Mouse (Mus musculus) ES-E14 (cell line): ENCODE data around the gene Zbtb20.

Experiments
- CHD2 ChIP-seq: IDR thresholded peaks from 2 replicates; pipeline ENCODE4 v1.6.1; 2014; ENCODE audit warnings: mild to moderate bottlenecking, low read depth, low read length, inconsistent platforms
- HCFC1 ChIP-seq: IDR thresholded peaks from 2 replicates; pipeline ENCODE4 v1.6.1; 2012; ENCODE audit warnings: low read length, inconsistent platforms, borderline replicate concordance; ENCODE audit not compliant: insufficient read depth
- MAFK ChIP-seq: IDR thresholded peaks from 2 replicates; pipeline ENCODE4 v1.6.1; 2014; ENCODE audit warnings: mild to moderate bottlenecking, low read depth, low read length, inconsistent platforms; ENCODE audit not compliant: insufficient read depth
- ZC3H11A ChIP-seq: IDR thresholded peaks from 2 replicates; pipeline ENCODE4 v1.6.1; 2012; ENCODE audit warnings: low read depth, mild to moderate bottlenecking, inconsistent platforms, low read length, borderline replicate concordance
- ZNF384 ChIP-seq: IDR thresholded peaks from 2 replicates; pipeline ENCODE4 v1.6.1; 2012; ENCODE audit warnings: low read depth, low read length, inconsistent platforms

DNA sequence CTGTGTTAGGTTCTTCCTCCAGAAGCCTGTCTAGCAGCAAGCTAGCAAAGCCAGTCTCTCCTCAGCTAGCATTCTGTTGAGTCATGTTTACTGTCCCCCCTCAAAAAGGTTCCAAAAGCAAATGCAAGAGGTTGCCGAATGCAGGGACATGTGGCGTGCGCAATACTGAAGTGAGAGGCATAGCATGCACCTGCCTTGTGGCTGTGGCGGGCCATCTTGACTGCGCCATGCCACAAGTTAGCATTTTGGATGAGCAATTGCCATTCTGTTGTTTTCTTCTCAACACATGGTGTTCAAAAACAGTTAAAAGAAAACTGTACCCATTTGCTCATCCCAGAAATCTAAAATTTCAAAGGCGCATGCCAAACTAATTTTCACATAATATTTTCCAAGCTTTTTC is 649.9 kb downstream of the Zbtb20 start:
- no peak for TF ChIP-seq MAFK
- TF ChIP-seq HCFC1: no peak
- TF ChIP-seq CHD2: no peak
- TF ChIP-seq ZNF384: no peak
- no peak for TF ChIP-seq ZC3H11A
